Mouse (Mus musculus): ENCODE results near the gene Frg2f1. TPM values are rescaled to one million over a fixed set of nuclear protein-coding genes. Genes with fewer than 3 reads are reported as not detected.
A peak's percentile ranks its signal among the peaks of the same experiment; 100 is the strongest.

The Frg2f1 gene
- total RNA-seq, 2 experiments from 2014 or later = 25.2 to 27.3 TPM

GRCm38 (mm10) chr4:119511591-119511990 is 27.7 kb downstream of the Frg2f1 start:
- intact Hi-C loops (cut with DNase I) = no loop called here
- no peak for DNase-seq (ENCODE audit: low spot score in 2 of 2)

- no peak for DNase-seq (ENCODE audit: low spot score in 2 of 2)
- intact Hi-C loops (cut with DNase I) = no loop called here
Observed at GRCm38 (mm10) chr4:119498319-119498848, 40.9 kb downstream of the Frg2f1 start.

- no peak for DNase-seq (ENCODE audit: low spot score in 2 of 2)
- intact Hi-C loops (cut with DNase I) = loop anchor here (1.0 to 5.0 kb wide), 2 partner anchors 46 to 61 kb away; partner anchors contain the start of gene Frg2f1
Observed at GRCm38 (mm10) chr4:119492933-119493327, 46.4 kb downstream of the Frg2f1 start.

DNA sequence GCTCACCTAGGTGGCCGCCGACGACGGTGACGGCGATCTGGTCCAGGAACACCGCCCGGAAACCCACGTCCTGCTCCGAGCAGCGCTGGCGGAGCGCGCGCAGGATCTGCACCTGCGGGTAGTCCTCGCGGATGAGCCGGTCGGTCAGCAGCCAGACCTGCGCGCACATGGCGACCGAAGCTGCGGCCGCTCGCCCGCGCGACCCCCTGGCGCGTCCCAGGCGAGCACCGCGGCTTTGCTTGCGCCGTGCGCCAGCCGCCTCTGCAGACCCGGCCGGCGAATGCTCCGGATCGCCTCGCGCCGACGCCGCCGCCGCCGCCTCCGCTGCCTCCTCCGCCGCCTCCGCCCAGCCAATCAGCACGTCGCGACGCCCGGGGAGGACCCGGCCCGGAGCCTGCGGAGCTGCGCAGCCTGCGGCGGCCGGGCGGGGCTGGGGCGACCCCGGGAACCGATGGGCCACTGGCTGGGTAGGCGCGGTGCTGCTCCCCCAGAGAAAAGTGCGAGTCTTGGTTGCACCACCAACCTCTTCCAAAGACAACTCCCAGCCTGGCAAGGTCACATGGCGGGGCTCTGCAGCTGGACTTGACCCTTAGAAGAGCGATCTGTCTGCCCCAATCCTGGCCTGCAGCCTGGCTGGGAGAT is 46.9 kb downstream of the Frg2f1 start, which contains the start of gene Rimkla:
Gene Rimkla (minus strand): TSS at position 338 of the 642 bp plus-strand sequence.
- peak; percentile 53 to 73 for DNase-seq (ENCODE audit: low spot score in 2 of 2)
- intact Hi-C loops (cut with DNase I) = loop anchor here (1.0 to 5.0 kb wide), 2 partner anchors 47 to 60 kb away; partner anchors contain the start of gene Frg2f1

- intact Hi-C loops (cut with DNase I) = loop anchor here (5.0 kb wide), 1 partner anchor 59 kb away; no protein-coding TSS in a partner anchor
Observed at GRCm38 (mm10) chr4:119490806-119491205, 48.5 kb downstream of the Frg2f1 start.

GRCm38 (mm10) chr4:119489666-119490065 is 49.7 kb downstream of the Frg2f1 start:
- intact Hi-C loops (cut with DNase I) = loop anchor here (5.0 kb wide), 1 partner anchor 57 kb away; no protein-coding TSS in a partner anchor
- DNase-seq (ENCODE audit: low spot score in 2 of 2) = no peak

More at GRCm38 (mm10) chr4:119490806-119491205, 48.5 kb downstream of the Frg2f1 start:
- peak in 1 of 2 experiments; percentile 18 for DNase-seq (ENCODE audit: low spot score in 2 of 2)

DNA sequence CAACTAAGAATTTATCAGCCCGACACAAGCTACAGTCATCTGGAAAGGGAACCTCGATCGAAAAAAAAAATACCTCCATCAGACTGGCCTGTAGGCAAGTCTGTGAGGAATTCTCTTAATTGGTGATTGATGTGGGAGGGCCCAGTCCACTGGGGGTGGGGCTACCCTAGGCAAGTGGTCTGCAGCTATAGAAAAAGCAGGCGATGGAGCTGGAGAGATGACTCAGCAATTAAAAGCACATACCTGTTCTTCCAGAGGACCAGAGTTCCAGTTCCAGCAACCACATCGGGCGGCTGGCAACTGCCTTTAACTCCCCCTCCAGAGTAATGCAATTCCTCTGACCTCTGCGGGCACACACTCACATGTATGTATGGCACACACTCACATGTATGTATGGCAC is 54.4 kb downstream of the Frg2f1 start:
- intact Hi-C loops (cut with DNase I) = no loop called here
- no peak for DNase-seq (ENCODE audit: low spot score in 2 of 2)

DNA sequence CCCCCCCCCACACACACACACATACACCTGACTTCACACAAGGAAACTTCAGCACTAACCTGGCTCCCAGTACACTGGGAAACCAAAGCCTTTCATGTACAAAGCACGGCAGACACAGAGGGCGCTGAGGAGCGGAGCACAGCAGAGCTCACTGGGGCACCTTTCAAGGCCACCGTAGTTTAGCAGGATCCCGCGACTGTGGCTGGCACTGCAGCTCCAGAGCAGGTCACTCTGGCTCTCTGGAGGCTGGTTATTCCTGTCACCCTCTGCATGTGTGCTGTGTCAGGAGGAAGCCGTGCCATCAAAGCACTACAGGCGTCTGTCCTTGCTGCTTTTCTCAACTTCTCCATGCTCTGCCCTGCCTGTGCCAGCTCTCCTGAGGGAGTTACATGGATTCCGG is 56.3 kb downstream of the Frg2f1 start:
- intact Hi-C loops (cut with DNase I) = no loop called here
- no peak for DNase-seq (ENCODE audit: low spot score in 2 of 2)

Other genes starting within 250 kb of the Frg2f1 start
- gene Ybx1, start 244.9 kb downstream of the Frg2f1 start, total RNA-seq (2021) = 100 to 1,000 TPM; 218 to 230 TPM
- gene Ppih, start 219.0 kb downstream of the Frg2f1 start, total RNA-seq (2021) = 10 to 100 TPM; 16.2 to 21.6 TPM
- gene Ccdc30, start 124.0 kb downstream of the Frg2f1 start, total RNA-seq (2021) = 10 to 100 TPM; 16.3 to 16.9 TPM
- 1 to 10 TPM; 4.7 to 5.2 TPM for gene Ppcs, start 117.1 kb downstream of the Frg2f1 start, total RNA-seq (2021)
- gene Zmynd12, start 116.7 kb downstream of the Frg2f1 start, total RNA-seq (2021) = under 1 TPM in 1 of 2 experiments, not detected in 1; 0.25 TPM
- 10 to 100 TPM in 1 of 2 experiments, 1 to 10 TPM in 1; 7.6 to 12.4 TPM for gene Rimkla, start 46.9 kb downstream of the Frg2f1 start, total RNA-seq (2021)
- gene Foxj3, start 2.5 kb downstream of the Frg2f1 start, total RNA-seq (2021) = 10 to 100 TPM; 64.6 to 77.5 TPM
- gene Guca2a, start 98.2 kb upstream of the Frg2f1 start, total RNA-seq (2021) = not detected
- gene Guca2b, start 119.4 kb upstream of the Frg2f1 start, total RNA-seq (2021) = not detected
- 10 to 100 TPM; 58.0 to 67.2 TPM for gene Hivep3, start 194.3 kb upstream of the Frg2f1 start, total RNA-seq (2021)